Mouse (Mus musculus) embryo, embryonic 11 days (tissue): ENCODE data around the gene Ctnna2.

ENCODE experiments used
- DNase-seq: peaks from one replicate; pipeline ENCODE4 v3.0.0-alpha.2; 2015

Gene Ctnna2

DNA sequence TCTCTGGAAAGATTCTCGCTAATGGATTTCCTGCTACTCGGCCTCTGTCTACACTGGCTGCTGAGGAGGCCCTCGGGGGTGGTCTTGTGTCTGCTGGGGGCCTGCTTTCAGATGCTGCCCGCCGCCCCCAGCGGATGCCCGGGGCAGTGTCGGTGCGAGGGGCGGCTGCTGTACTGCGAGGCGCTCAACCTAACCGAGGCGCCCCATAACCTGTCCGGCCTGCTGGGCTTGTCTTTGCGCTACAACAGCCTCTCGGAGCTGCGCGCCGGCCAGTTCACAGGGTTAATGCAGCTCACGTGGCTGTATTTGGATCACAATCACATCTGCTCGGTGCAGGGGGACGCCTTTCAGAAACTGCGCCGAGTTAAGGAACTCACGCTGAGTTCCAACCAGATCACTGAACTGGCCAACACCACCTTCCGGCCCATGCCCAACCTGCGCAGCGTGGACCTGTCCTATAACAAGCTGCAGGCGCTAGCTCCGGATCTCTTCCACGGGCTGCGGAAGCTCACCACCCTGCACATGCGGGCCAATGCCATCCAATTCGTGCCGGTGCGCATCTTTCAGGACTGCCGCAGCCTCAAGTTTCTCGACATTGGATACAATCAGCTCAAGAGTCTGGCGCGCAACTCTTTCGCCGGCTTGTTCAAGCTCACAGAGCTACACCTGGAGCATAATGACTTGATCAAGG, 735.8 kb downstream of the Ctnna2 start:
- peak; percentile 71 for DNase-seq

DNA sequence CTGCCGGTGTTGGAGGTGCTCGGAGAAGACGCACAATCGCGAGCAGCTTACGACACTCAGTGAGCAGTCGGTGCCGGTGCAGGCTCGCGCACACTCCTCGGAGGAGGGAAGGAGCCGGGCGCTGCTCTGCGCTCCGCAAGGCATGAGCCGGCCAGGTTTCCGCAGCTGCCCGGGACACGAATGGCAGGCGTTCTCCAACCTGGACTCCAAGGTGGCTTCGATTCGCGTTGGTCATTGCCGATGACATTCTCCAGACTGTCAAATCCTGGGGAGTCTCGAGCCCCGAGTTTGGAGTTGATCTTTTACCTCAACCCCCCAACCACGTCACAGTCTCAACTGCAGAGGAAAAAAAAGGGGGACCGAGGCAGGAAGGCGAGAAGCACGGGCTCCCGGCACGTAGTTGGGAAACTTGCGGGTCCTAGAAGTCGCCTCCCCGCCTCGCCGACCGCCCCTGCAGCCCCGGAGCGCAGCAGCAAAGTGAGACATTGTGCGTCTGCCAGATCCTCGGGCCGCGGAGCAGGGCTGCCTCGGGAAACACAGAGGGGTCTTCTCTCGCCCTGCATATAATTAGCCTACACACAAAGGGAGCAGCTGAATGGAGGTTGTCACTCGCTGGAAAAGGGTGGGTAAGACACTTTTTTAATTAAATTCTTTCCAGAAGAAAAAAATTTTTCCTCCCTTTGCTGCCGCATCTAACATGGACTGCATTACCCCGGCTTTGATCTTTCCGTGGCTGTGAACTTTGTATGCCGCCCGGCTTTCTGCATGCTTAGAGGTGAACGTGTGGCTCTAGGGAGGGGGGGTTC, 736.7 kb downstream of the Ctnna2 start, which contains the start of gene Lrrtm1:
TSS of gene Lrrtm1 (plus strand) at position 89 of the 806 bp plus-strand sequence.
- DNase-seq, result peak; percentile 88

DNA sequence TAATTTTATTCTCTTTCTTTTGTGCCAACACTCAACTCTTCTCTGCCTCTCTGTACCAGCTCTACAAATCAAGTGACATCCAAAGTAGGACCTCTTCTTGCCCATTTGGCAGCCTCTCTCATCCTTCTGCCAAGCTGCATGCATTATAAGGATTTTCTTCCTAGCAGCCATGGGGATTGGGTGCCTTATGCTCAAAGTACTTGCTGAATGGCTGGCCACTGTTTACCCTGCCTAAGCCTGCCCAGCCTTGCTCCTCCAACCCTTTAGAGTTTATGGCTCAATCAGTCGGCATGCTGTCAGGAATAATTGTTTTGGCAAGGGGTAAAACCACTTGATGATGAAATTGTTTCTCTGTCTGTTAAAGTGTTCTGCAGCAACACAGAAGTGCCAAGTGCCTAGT, 739.1 kb downstream of the Ctnna2 start:
- DNase-seq, result no peak

DNA sequence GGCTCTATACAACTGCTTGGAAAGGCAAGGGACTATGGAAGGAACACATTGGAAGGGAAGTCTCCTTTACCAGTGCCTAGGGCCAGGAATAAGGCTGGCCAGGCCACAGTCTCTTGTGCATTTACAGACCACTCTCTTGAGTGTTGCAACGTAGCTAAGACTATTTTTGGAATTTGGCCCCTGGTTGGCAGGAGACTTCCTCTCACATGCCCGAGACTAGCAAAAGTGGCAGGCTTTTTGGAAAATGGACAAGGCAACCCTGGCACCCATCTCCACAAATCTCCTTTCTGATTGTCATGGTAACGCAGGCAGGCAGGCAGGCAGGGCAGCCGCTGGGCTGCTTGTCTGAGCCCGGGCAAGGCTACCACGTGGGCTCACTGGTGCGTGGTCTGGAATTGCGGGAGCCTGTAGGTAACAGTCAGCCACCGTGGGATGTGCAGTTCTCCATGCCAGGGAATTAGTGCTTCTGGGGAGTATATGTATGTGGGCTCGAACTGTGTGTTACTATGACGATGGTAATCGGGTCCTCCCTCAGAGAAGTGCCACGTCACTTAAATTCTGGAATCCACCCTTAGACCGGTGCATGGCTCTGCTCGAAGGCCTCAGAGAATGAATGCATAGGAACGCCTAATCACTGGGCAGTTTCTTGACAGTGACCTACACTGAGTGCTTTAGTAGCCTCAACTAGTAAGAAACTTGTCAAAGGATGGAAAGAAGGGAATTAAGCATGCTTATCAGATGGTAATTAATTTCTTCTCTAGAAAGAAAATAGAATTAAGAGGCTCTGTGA, 756.5 kb downstream of the Ctnna2 start:
- DNase-seq, result peak; percentile 20

DNA sequence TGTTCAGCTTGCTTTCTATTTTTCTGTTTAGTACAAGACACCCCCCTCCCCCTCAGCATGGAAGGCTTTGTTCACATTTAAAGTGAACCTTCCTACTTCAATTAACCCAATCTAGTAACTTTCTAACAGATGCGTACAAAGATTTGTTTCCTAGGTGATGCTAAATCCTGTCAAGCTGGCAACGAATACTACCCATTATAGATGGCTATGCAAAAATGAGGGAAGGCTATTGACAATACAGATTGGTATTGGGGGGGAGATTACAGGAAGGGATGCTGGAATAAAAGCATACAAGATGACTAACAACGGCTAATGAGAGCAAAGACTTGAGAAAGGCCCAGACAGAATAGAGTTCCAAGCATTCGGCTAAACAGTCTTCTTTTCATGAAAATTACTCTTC, 758.7 kb downstream of the Ctnna2 start:
- DNase-seq, result no peak

DNA sequence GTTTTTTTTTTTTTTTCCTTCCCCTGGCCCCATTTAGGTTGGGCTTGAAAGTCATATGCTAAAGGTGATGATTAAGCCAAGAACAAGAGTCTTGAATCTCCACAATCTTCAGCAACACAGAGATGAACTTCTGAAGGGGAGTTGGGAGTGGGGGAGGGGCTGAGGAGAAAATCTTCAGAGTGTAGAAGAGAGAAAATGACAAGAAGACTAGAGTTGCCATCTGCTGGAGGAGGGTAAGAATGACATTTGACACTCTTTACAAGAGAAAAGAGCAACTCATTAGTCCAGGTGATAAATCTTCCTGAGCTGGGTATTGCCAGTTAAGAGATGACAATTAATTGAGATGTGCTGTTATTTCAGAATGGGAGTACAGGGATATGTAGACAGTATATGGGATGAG, 760.6 kb downstream of the Ctnna2 start:
- DNase-seq, result peak; percentile 73

DNA sequence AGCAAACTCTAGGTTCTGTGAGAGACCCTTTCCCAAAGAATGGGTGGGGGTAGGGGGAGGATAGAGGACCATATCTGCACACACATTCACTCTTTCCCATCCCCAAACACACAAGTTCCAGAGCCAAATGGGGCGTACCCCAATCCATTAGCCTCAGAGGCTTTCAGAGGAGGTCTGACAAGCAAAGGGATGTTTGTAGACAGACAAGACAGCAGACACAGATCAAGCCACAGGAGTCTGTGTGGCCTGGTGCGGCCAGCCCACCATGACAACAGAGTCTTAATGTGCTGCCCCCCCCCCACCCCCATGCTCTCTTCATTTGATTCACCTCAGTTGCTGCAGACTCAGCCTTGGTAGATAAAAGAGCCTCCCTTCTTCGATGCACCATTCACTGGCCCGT, 764.2 kb downstream of the Ctnna2 start:
- DNase-seq, result no peak

DNA sequence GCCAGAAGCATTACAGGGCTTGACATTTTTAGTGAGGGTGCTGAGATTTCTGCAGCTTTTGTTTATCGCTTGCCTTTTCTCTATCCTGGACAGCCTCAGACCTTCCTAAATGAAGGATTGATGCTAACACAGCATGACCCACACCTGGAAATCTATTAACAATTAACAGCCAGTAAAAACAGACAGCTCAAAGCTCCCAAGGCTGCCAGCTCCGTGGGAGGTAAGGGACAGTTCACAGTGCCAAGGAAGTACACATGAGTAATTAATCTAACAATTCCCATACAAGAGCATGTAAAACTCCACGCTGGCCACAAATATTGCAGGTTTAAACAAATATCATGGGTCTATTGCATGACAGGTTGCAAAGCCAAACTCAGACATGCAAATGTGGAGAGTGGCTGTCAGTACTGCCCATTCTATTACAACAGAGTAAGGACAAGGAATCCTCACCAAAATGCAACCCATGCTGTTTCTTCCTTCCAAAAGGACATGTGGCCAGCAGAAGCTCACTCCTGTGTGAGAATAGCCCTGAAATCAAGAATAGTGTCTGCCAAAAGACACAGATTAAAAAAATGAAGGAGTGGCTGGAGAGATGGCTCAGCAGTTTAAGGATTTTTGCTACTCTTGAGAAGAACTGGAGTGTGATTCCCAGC, 765.6 kb downstream of the Ctnna2 start:
- DNase-seq, result peak; percentile 39

DNA sequence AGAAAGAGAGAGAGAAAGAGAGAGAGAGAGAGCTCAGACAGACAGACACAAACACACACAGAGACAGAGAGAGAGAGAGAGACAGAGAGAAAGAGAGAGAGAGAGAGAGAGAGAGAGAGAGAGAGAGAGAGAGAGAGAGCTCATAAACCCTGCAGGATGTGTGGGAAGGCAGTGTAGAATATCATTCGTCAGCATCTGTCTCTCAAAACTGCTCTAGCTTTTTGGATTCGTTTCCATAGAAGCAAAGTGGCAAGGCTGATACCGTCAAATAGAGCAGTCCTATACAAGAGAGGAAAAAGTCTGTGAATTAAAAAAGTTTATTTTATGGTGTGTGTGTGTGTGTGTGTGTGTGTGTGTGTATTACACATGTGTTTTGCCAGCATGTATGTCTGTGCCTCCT, 769.6 kb downstream of the Ctnna2 start:
- no peak for DNase-seq

DNA sequence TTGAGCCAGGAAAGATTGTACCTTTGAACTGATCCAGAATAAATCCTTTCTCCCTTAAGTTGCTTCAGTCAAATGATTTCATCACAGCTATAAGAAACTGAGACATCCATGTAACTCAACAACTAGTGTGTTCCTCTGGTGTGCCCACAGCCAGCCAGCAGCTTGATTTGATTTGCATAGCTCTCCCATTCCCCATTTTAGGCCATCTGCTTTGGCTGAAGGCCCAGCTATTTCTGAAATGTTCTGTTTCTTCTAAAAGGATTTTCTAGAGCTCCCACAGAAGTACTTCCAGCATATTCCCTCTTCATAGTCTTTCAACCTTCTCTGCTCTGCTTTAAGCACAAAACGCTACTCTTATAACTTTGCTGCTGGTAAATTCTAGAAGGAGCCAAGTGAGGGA, 770.3 kb downstream of the Ctnna2 start:
- no peak for DNase-seq

DNA sequence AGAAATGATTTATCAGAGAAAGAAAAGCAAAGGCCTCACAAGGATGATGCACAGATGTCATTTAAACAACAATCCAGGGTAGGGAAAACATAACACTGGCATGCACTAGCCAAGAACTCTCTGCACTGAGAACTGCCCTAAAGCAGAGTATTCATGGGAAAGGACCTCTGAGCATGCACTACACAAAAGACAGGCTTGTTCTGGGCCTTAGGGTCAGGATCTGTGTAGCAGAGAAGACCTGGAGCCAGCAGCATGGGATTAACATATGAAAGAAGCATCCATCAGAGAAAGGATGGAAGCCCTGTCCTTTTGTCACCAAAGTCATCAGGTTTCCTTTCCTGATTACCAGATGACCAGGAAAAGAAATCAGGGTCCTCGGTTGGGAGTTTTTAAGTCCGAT, 780.1 kb downstream of the Ctnna2 start:
- DNase-seq, result peak; percentile 23

DNA sequence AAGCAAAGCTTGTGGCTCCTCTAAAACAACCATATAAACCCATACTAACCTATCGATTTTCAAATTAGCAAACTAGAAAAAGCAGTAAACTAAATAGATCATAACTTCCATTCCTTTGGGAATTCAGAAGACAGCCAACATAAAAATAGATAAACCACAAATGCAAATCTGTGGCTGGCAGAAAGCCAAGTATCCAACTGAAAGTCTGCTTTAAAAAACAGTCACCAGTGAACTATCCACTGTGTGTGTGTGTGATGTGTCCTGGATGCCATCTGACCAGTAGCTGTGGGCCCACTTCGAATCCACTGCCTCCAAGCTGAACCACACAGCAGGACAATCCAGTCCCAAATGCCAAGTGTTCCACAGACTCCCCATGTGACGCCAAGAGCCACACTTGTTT, 782.8 kb downstream of the Ctnna2 start:
- DNase-seq, result no peak

DNA sequence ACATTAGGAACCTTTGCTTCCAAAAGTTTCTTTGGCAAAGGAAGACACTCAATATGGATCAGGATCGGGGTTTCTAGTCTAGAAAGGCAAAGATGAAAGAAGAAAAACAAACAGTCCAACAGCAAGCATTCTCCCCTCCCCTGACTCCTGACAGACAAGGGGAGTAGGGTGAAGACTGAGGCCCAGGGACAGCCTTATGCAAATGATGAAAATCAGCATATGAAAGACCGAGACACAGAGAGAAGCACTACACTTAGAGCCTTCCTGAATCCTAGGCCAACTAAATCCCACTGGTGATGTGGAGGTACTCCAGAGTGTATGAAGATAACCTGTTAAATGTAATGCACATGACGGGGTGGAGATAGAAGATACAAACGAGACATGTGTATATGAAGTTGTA, 787.9 kb downstream of the Ctnna2 start:
- no peak for DNase-seq

DNA sequence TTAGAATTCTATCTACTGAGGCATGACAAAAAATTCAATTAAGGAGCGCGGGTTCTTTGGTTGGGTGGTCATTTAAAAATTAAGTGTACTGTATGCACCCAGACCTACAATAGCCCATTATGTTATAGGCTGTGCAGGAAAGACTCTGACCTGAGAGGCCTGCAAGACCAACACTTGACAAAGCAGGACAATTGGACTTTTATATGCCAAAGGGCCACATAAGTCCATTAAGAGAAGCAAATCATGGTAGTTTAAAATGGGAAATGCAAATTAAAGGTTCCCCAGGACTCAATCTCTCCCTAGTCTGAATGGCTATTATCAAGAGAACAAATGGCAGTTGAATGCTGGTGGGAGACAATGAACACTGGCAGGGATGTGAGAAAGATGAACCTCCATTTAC, 790.9 kb downstream of the Ctnna2 start:
- no peak for DNase-seq

DNA sequence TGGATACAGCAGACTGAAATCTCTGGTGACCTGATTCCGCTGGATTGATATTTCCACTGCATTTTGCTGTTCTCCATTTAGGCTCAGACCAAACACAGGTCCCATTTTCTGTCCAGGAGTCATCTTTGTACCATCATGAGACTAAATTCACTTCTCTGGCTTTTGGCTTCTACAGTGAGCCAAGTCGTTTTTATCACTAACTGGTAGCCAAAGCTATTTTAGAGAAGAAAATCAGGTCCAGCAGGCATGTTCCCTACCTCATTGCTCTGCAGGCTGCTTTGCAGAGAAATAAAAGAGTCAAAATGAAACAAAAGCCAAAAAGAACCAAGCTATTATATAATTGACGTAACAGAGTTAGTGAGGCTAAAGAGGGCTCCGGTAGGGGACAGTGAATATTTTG, 793.7 kb downstream of the Ctnna2 start:
- no peak for DNase-seq

DNA sequence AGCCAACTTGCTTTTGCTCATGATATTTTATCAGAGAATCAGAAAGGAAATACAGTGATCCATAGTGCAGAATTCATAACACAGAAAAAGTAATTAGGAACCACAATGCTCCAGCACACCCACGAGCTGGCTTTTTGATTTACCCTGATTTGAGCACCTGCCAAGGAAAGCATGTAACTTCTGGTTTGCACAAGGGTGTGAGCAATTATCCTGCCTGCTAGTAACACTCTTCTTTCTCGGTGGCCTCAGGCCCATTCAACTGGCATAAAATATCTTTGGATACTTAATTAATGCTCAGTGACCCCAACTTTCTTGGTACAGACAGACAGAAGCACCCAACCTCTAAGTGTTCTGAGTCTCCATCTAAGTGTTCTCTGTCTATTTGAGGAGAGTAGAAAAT, 794.6 kb downstream of the Ctnna2 start:
- DNase-seq, result no peak

DNA sequence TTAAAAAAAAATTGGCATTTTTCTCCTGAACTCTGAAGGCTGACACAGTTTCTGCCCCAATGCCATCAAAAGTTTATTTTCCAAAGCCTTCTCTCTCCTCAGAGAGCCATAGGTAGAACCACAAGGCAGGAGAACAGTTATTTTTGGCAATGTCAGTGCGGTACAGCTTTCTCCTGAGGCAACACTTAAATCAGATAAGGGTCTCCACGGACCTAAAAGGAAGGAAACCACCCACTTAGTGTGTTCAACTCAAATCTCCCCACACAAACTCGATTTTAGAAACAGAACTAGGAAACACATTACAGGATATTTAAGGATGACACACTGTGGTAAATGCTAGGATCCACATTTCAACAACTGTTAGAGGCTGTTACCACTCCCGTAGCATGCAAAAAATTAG, 803.7 kb downstream of the Ctnna2 start:
- DNase-seq, result no peak

DNA sequence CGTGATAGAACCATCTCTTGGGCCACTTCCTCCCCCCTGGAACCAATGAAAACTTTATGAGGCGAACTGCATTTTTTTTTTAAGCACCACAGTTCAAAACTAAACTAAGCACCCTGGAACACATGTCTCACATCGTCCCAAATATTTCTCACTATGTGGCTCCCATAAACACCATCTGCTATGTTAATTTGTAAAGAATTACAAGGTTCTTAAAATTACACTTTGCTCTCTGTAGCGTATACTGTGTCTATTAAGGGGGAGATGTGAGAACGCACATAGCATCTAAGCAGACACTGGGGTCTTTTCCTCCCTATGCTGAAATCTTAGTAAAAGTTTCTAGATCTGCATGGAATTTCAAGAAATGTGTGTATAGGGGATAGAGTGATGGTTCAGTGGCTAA, 822.5 kb downstream of the Ctnna2 start:
- DNase-seq, result no peak

DNA sequence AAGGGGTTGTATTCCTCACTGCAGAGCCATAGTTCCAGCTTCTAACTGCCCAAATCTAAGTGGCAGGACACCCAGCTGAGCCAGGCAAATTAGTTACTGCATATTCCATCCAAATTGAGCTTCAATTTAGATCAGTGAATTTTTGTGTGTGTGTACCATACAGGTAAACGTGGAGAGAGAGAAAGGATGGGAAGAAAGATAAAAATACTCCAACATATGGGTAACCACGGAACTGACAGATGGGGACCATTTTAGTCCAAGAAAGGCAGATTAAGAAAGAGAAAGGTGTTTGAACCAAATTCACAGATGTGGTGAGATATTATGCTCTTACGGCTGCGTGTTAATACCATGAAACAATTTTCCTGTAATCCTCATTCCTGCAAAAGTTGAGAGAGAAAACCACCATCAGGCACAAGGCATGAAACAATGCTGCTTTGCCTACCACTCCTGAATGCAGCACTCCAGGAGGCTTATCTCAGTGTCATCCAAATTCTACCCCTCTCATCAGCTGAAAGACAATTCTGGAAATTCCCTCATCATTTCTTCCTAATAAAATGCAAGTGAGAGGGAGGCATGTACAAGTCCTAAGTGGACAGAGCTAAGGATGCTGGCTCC, 840.1 kb downstream of the Ctnna2 start:
- no peak for DNase-seq

DNA sequence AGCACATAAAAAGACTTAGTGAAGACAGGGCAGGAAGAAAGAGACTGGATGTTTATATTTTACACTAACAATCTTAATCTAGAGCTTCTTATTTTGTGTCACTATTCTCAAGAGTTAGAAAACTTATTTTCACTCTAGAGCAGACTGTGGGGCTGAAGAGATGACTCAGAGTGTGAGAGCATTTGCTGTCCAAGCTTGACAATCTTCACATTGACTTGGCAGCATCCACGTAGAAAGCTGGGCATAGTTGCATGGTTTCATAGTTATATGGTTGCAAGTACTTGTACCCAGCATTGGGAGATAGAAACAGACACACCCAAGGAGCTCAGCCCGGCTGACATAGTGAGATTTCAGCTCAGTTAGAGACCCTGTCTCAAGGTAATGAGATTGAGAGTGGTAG, 858.6 kb downstream of the Ctnna2 start:
- no peak for DNase-seq

DNA sequence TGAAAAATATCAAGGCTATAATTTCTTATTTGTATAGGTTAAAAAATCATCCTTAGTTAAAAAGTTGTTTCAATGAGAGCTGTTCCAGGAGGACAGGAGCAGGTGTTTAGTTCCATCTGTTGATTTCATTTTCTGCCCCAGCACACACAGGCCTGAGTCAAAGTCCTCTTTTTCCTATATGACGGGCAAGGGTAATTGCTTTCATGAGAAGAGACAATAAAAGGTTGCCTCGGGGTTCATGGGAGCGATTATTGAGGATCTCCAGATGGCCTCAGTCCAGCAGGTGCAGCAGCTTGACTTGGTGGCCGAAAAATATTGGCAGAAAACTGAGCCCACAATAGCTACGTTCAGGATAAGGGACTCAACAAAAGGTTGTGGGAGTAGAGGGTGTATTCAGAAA, 859.0 kb downstream of the Ctnna2 start:
- peak; percentile 10 for DNase-seq

DNA sequence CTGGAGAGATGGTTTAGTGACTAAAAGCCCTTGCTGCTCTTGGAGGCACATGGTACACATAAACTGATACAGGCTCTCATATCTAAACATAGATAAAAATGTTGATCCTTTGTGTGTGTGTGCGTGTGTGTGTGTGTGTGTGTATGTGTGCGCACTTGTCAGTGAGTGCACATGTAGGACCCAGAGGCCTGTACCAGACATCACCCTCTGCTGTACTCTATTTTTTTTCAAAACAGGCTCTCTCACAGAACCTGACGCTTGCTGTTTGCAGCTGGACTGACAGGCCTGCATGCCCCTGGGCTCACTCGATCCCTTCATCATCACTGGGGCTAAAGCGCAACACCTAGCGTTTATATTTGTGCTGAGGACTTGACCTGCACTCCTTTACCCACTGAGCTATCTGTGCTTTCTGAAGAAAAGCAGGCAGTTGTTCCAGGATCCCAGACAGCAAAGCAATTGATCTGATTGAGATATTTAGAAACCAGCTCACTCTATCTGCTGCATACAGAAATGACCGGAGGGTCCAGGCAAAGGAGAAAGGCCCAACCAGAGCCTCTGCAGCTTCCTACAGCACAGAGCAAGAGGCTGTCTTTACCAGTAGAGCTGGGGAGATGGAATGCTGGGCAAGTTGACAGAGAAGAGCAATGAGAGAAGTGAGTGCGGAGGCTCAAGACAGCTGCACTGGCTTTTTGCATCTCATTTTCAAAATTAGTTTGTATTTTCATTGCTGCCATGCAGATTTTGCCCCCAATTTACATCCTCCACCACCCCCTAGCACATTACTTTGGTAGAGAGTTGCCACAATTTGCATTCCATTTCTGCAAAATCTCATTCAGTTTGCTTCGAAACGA, 870.2 kb downstream of the Ctnna2 start:
- no peak for DNase-seq
